Mouse (Mus musculus): ENCODE results near the gene Psmg1. TPM values are rescaled to one million over a fixed set of nuclear protein-coding genes. Genes with fewer than 3 reads are reported as not detected.
"Not testable (repeated sequence)": the region's sequence is repeated elsewhere in the genome, so short reads cannot be mapped to it uniquely, and the experiment has no call there.

Gene Psmg1
- polyA plus RNA-seq (2016; fragmentation: Nextera tagmentation; extraction: Ambion mirVana), result 72.2 and 73.6 TPM in 2 replicates

GRCm38 (mm10) chr16:95990462-95991121, at the start of gene Psmg1:
Psmg1 (minus strand) TSS chr16:95990960.
- Histone ChIP-seq H3K27ac (peak within 1 kb of the TSS; percentile 86), H3K9me3 (no peaks in the 10 kb centered on the region), H3K9ac (peak within 1 kb of the TSS; percentile 71), H3K4me1 (peaks cover 12% of the 10 kb centered on the region), H3K36me3 (replicated peaks) (peaks cover 28% of the 10 kb centered on the region), H3K4me2 (peak within 1 kb of the TSS; percentile 61), H3K27me3 (no peaks in the 10 kb centered on the region), H3K4me3 (replicated peaks) (peak within 1 kb of the TSS; percentile 71)
- WGBS, result under 1% methylated on average over 62 of the region's 62 CpGs
- ATAC-seq (ENCODE audit: low FRiP score), result peak; percentile 94

GRCm38 (mm10) chr16:96039538-96039937, 48.8 kb upstream of the Psmg1 start:
- no peak overlapping the region for H3K9ac ChIP-seq
- no peaks in the 10 kb centered on the region for H3K4me1 ChIP-seq
- no peak overlapping the region for H3K27ac ChIP-seq
- no peak for ATAC-seq (ENCODE audit: low FRiP score)
- 56% methylated on average over 6 of the region's 6 CpGs for WGBS
- no peaks in the 10 kb centered on the region for H3K9me3 ChIP-seq
- peaks cover 93% of the 10 kb centered on the region for H3K36me3 ChIP-seq (replicated peaks)
- no peak overlapping the region for H3K4me2 ChIP-seq
- H3K27me3 ChIP-seq, result no peaks in the 10 kb centered on the region
- no peak overlapping the region for H3K4me3 ChIP-seq (replicated peaks)

GRCm38 (mm10) chr16:96034473-96034872, 43.7 kb upstream of the Psmg1 start:
- WGBS, result 91% methylated on average over 6 of the region's 6 CpGs
- Histone ChIP-seq H3K9ac (no peak overlapping the region), H3K4me1 (no peaks in the 10 kb centered on the region), H3K4me2 (no peak overlapping the region), H3K36me3 (replicated peaks) (peaks cover 96% of the 10 kb centered on the region), H3K4me3 (replicated peaks) (no peak overlapping the region), H3K9me3 (no peaks in the 10 kb centered on the region), H3K27ac (no peak overlapping the region), H3K27me3 (no peaks in the 10 kb centered on the region)
- ATAC-seq (ENCODE audit: low FRiP score), result no peak

GRCm38 (mm10) chr16:96032368-96033043, 41.7 kb upstream of the Psmg1 start:
- ATAC-seq (ENCODE audit: low FRiP score), result no peak
- no peak overlapping the region for H3K9ac ChIP-seq
- H3K4me1 ChIP-seq, result no peaks in the 10 kb centered on the region
- no peak overlapping the region for H3K4me2 ChIP-seq
- peaks cover 98% of the 10 kb centered on the region for H3K36me3 ChIP-seq (replicated peaks)
- 92% methylated on average over 13 of the region's 13 CpGs for WGBS
- no peak overlapping the region for H3K27ac ChIP-seq
- H3K27me3 ChIP-seq, result no peaks in the 10 kb centered on the region
- H3K9me3 ChIP-seq, result no peaks in the 10 kb centered on the region
- no peak overlapping the region for H3K4me3 ChIP-seq (replicated peaks)

- Histone ChIP-seq H3K27me3 (no peaks in the 10 kb centered on the region), H3K4me3 (replicated peaks) (no peak overlapping the region), H3K4me2 (no peak overlapping the region), H3K36me3 (replicated peaks) (peaks cover 98% of the 10 kb centered on the region), H3K4me1 (no peaks in the 10 kb centered on the region), H3K27ac (no peak overlapping the region), H3K9me3 (no peaks in the 10 kb centered on the region), H3K9ac (no peak overlapping the region)
- ATAC-seq (ENCODE audit: low FRiP score), result no peak
- WGBS, result 94% methylated on average over 2 of the region's 2 CpGs
These were observed 39.8 kb upstream of the Psmg1 start for GRCm38 (mm10) chr16:96030476-96031102.

- H3K9me3 ChIP-seq, result no peaks in the 10 kb centered on the region
- H3K36me3 ChIP-seq (replicated peaks), result peaks cover 88% of the 10 kb centered on the region
- no peak for ATAC-seq (ENCODE audit: low FRiP score)
- H3K4me3 ChIP-seq (replicated peaks), result no peak overlapping the region
- H3K27ac ChIP-seq, result no peak overlapping the region
- H3K27me3 ChIP-seq, result no peaks in the 10 kb centered on the region
- H3K4me2 ChIP-seq, result no peak overlapping the region
- 94% methylated on average over 5 of the region's 5 CpGs for WGBS
- no peaks in the 10 kb centered on the region for H3K4me1 ChIP-seq
- no peak overlapping the region for H3K9ac ChIP-seq
These were observed 35.5 kb upstream of the Psmg1 start for GRCm38 (mm10) chr16:96026256-96026655.

- Histone ChIP-seq H3K9me3 (no peaks in the 10 kb centered on the region), H3K27me3 (no peaks in the 10 kb centered on the region), H3K9ac (no peak overlapping the region), H3K4me1 (no peaks in the 10 kb centered on the region), H3K4me3 (replicated peaks) (no peak overlapping the region), H3K4me2 (no peak overlapping the region), H3K27ac (no peak overlapping the region), H3K36me3 (replicated peaks) (peaks cover 87% of the 10 kb centered on the region)
- 87% methylated on average over 3 of the region's 3 CpGs for WGBS
- ATAC-seq (ENCODE audit: low FRiP score), result no peak
These were observed 34.5 kb upstream of the Psmg1 start for GRCm38 (mm10) chr16:96025244-96025643.

GRCm38 (mm10) chr16:96021045-96021444, 30.3 kb upstream of the Psmg1 start:
- no peaks in the 10 kb centered on the region for H3K9me3 ChIP-seq
- no peak for ATAC-seq (ENCODE audit: low FRiP score)
- 96% methylated on average over 10 of the region's 10 CpGs for WGBS
- H3K4me3 ChIP-seq (replicated peaks), result no peak overlapping the region
- no peaks in the 10 kb centered on the region for H3K27me3 ChIP-seq
- H3K27ac ChIP-seq, result no peak overlapping the region
- H3K4me2 ChIP-seq, result no peak overlapping the region
- no peaks in the 10 kb centered on the region for H3K4me1 ChIP-seq
- H3K36me3 ChIP-seq (replicated peaks), result peaks cover 86% of the 10 kb centered on the region
- no peak overlapping the region for H3K9ac ChIP-seq

- not testable (repeated sequence) for H3K9ac ChIP-seq; H3K4me1 ChIP-seq; H3K27ac ChIP-seq; H3K4me2 ChIP-seq; H3K27me3 ChIP-seq; H3K4me3 ChIP-seq (replicated peaks); ATAC-seq (ENCODE audit: low FRiP score); H3K9me3 ChIP-seq
- peaks cover 27% of the 10 kb centered on the region for H3K36me3 ChIP-seq (replicated peaks)
- no CpG with 5 or more reads among the region's 10 CpGs for WGBS
These were observed 18.4 kb upstream of the Psmg1 start for GRCm38 (mm10) chr16:96009124-96009523.

- no CpG with 5 or more reads among the region's 10 CpGs for WGBS
- H3K27ac ChIP-seq; H3K4me3 ChIP-seq (replicated peaks); H3K4me2 ChIP-seq; H3K9ac ChIP-seq; H3K27me3 ChIP-seq; H3K9me3 ChIP-seq; H3K4me1 ChIP-seq; ATAC-seq (ENCODE audit: low FRiP score): not testable (repeated sequence)
- H3K36me3 ChIP-seq (replicated peaks), result peaks cover 44% of the 10 kb centered on the region
These were observed 13.5 kb upstream of the Psmg1 start for GRCm38 (mm10) chr16:96004278-96004677.

GRCm38 (mm10) chr16:95999291-95999690, 8.5 kb upstream of the Psmg1 start:
- Histone ChIP-seq H3K27ac (no peak overlapping the region), H3K27me3 (no peaks in the 10 kb centered on the region), H3K9ac (no peak overlapping the region), H3K4me1 (no peaks in the 10 kb centered on the region), H3K4me2 (no peak overlapping the region), H3K4me3 (replicated peaks) (no peak overlapping the region), H3K9me3 (no peaks in the 10 kb centered on the region), H3K36me3 (replicated peaks) (peaks cover 69% of the 10 kb centered on the region)
- 92% methylated on average over 5 of the region's 5 CpGs for WGBS
- no peak for ATAC-seq (ENCODE audit: low FRiP score)

- 94% methylated on average over 7 of the region's 7 CpGs for WGBS
- Histone ChIP-seq H3K27me3 (no peaks in the 10 kb centered on the region), H3K4me2 (no peak overlapping the region), H3K4me3 (replicated peaks) (no peak overlapping the region), H3K9ac (no peak overlapping the region), H3K4me1 (peaks cover 6% of the 10 kb centered on the region), H3K9me3 (no peaks in the 10 kb centered on the region), H3K27ac (no peak overlapping the region), H3K36me3 (replicated peaks) (peaks cover 59% of the 10 kb centered on the region)
- no peak for ATAC-seq (ENCODE audit: low FRiP score)
These were observed 5.4 kb upstream of the Psmg1 start for GRCm38 (mm10) chr16:95996156-95996555.
